Mouse (Mus musculus) liver, embryonic 15.5 days (tissue): Measurements from ENCODE around the gene Nsg2. TPM values are rescaled to one million over a fixed set of nuclear protein-coding genes. Genes with fewer than 3 reads are reported as not detected.
"Not testable (repeated sequence)": the region's sequence is repeated elsewhere in the genome, so short reads cannot be mapped to it uniquely, and the experiment has no call there.

Source experiments
- ATAC-seq: fragments of 200-750 bp; cut with Nextera tagmentation; 2 replicates; pipeline ENCODE4 v1.8.0; 2017; ENCODE audit warnings: moderate number of reproducible peaks, mild to moderate bottlenecking, moderate library complexity; ENCODE audit not compliant: insufficient read depth
- H3K27ac ChIP-seq: fragments of 300-500 bp; sonication (generic); replicated peaks from 2 replicates; pipeline ENCODE4 v1.5.1; 2015; ENCODE audit warnings: mild to moderate bottlenecking, inconsistent platforms
- H3K27me3 ChIP-seq: fragments of 300-500 bp; sonication (generic); 2 replicates; pipeline ENCODE4 v1.6.1; 2015; ENCODE audit warnings: mild to moderate bottlenecking, inconsistent platforms
- H3K36me3 ChIP-seq: fragments of 300-500 bp; sonication (generic); replicated peaks from 2 replicates; pipeline ENCODE4 v1.6.1; 2015; ENCODE audit warnings: moderate library complexity, mild to moderate bottlenecking, inconsistent platforms
- H3K4me1 ChIP-seq: fragments of 300-500 bp; sonication (generic); replicated peaks from 2 replicates; pipeline ENCODE4 v1.6.1; 2015; ENCODE audit warnings: inconsistent platforms
- H3K4me2 ChIP-seq: fragments of 300-500 bp; sonication (generic); 2 replicates; pipeline ENCODE4 v1.6.1; 2015; ENCODE audit warnings: moderate library complexity, mild to moderate bottlenecking, inconsistent platforms
- H3K4me3 ChIP-seq: fragments of 300-500 bp; sonication (generic); replicated peaks from 2 replicates; pipeline ENCODE4 v1.5.1; 2015; ENCODE audit warnings: mild to moderate bottlenecking, inconsistent platforms
- H3K9ac ChIP-seq: fragments of 300-500 bp; sonication (generic); 2 replicates; pipeline ENCODE4 v1.6.1; 2015; ENCODE audit warnings: moderate library complexity, mild to moderate bottlenecking, inconsistent platforms
- H3K9me3 ChIP-seq: fragments of 300-500 bp; sonication (generic); replicated peaks from 2 replicates; pipeline ENCODE4 v1.6.1; 2016; ENCODE audit warnings: inconsistent platforms
- WGBS: fragments of 180-500 bp; shearing (Covaris S2); methylation state at CpG from one replicate; pipeline ENCODE4 v1.1.7; 2015; ENCODE audit warnings: mixed read lengths; ENCODE audit not compliant: insufficient replicate concordance; 5-methylcytosine and 5-hydroxymethylcytosine counted together
- polyA plus RNA-seq: library from polyadenylated mRNA; unstranded; fragments of >200 nt; fragmentation: Nextera tagmentation; extraction: Ambion mirVana; gene quantifications from 2 replicates; pipeline ENCODE4 v1.2.1, GENCODE M21; 2015

The Nsg2 gene
- polyA plus RNA-seq = 0.17 and 0.25 TPM in 2 replicates

GRCm38 (mm10) chr11:32000281-32000680, at the start of gene Nsg2:
Gene Nsg2 (plus strand): TSS chr11:32000463.
- H3K27ac ChIP-seq = no peak within 1 kb of the TSS
- no peaks in the 10 kb centered on the region for H3K9me3 ChIP-seq
- under 1% methylated on average over 16 of the region's 16 CpGs for WGBS
- peaks cover 30% of the 10 kb centered on the region for H3K27me3 ChIP-seq
- no peaks in the 10 kb centered on the region for H3K36me3 ChIP-seq
- H3K9ac ChIP-seq = no peak within 1 kb of the TSS
- ATAC-seq = no peak
- no peak within 1 kb of the TSS; the same call in 1 of the 2 replicates for H3K4me2 ChIP-seq
- H3K4me3 ChIP-seq = no peak within 1 kb of the TSS
- no peaks in the 10 kb centered on the region for H3K4me1 ChIP-seq

- no peak overlapping the region for H3K27ac ChIP-seq
- H3K4me1 ChIP-seq = no peaks in the 10 kb centered on the region
Observed at GRCm38 (mm10) chr11:31960071-31960470, 40.2 kb upstream of the Nsg2 start.

GRCm38 (mm10) chr11:31963993-31964392, 36.3 kb upstream of the Nsg2 start:
- H3K36me3 ChIP-seq = no peaks in the 10 kb centered on the region
- no peak overlapping the region for H3K4me2 ChIP-seq
- ATAC-seq = no peak
- H3K9ac ChIP-seq = no peak overlapping the region
- H3K27ac ChIP-seq = no peak overlapping the region
- no peaks in the 10 kb centered on the region for H3K4me1 ChIP-seq
- H3K9me3 ChIP-seq = no peaks in the 10 kb centered on the region
- no peak overlapping the region for H3K4me3 ChIP-seq
- WGBS = 54% methylated on average over 1 of the region's 1 CpGs
- no peaks in the 10 kb centered on the region for H3K27me3 ChIP-seq

More at GRCm38 (mm10) chr11:31960071-31960470, 40.2 kb upstream of the Nsg2 start:
- Histone ChIP-seq H3K36me3 (no peaks in the 10 kb centered on the region), H3K4me2 (no peak overlapping the region), H3K9ac (no peak overlapping the region), H3K4me3 (no peak overlapping the region), H3K9me3 (no peaks in the 10 kb centered on the region), H3K27me3 (no peaks in the 10 kb centered on the region)
- ATAC-seq = no peak

GRCm38 (mm10) chr11:31965256-31966134, 34.8 kb upstream of the Nsg2 start, which contains the start of gene 4930524B15Rik:
Gene 4930524B15Rik (plus strand): TSS chr11:31965592.
- H3K36me3 ChIP-seq = no peaks in the 10 kb centered on the region
- no peak for ATAC-seq
- H3K4me3 ChIP-seq = no peak within 1 kb of the TSS; the same call in 1 of the 2 replicates
- no peaks in the 10 kb centered on the region for H3K27me3 ChIP-seq
- no peak within 1 kb of the TSS for H3K27ac ChIP-seq
- no peaks in the 10 kb centered on the region for H3K9me3 ChIP-seq
- 59% methylated on average over 49 of the region's 49 CpGs for WGBS
- no peaks in the 10 kb centered on the region for H3K4me1 ChIP-seq
- no peak within 1 kb of the TSS for H3K9ac ChIP-seq
- H3K4me2 ChIP-seq = peak within 1 kb of the TSS; percentile 49

- ATAC-seq = no peak
- H3K27me3 ChIP-seq = no peaks in the 10 kb centered on the region
- no peak overlapping the region for H3K4me2 ChIP-seq
- H3K9ac ChIP-seq = no peak overlapping the region
- no peaks in the 10 kb centered on the region for H3K4me1 ChIP-seq
- no peak overlapping the region for H3K4me3 ChIP-seq
- no peak overlapping the region for H3K27ac ChIP-seq
- H3K9me3 ChIP-seq = no peaks in the 10 kb centered on the region
- no peaks in the 10 kb centered on the region for H3K36me3 ChIP-seq
- 26% methylated on average over 4 of the region's 4 CpGs for WGBS
Observed at GRCm38 (mm10) chr11:31974132-31974531, 26.1 kb upstream of the Nsg2 start.

- Histone ChIP-seq H3K4me3 (no peak overlapping the region), H3K9me3 (no peaks in the 10 kb centered on the region), H3K4me1 (no peaks in the 10 kb centered on the region), H3K4me2 (no peak overlapping the region), H3K36me3 (no peaks in the 10 kb centered on the region), H3K27ac (no peak overlapping the region), H3K9ac (no peak overlapping the region), H3K27me3 (no peaks in the 10 kb centered on the region)
- WGBS = 54% methylated on average over 8 of the region's 8 CpGs
- no peak for ATAC-seq
Observed at GRCm38 (mm10) chr11:31974826-31975225, 25.4 kb upstream of the Nsg2 start.

GRCm38 (mm10) chr11:31975678-31976077, 24.6 kb upstream of the Nsg2 start:
- no peaks in the 10 kb centered on the region for H3K36me3 ChIP-seq
- no peak overlapping the region for H3K4me3 ChIP-seq
- H3K27me3 ChIP-seq = no peaks in the 10 kb centered on the region
- no peak overlapping the region for H3K27ac ChIP-seq
- no peak for ATAC-seq
- H3K4me2 ChIP-seq = no peak overlapping the region
- 65% methylated on average over 5 of the region's 5 CpGs for WGBS
- no peak overlapping the region for H3K9ac ChIP-seq
- H3K4me1 ChIP-seq = no peaks in the 10 kb centered on the region
- H3K9me3 ChIP-seq = no peaks in the 10 kb centered on the region

- no peaks in the 10 kb centered on the region for H3K9me3 ChIP-seq
- no peaks in the 10 kb centered on the region for H3K4me1 ChIP-seq
- H3K9ac ChIP-seq = no peak overlapping the region
- H3K27ac ChIP-seq = no peak overlapping the region
- 48% methylated on average over 5 of the region's 5 CpGs for WGBS
- no peaks in the 10 kb centered on the region for H3K27me3 ChIP-seq
- H3K4me2 ChIP-seq = no peak overlapping the region
- no peak overlapping the region for H3K4me3 ChIP-seq
- no peaks in the 10 kb centered on the region for H3K36me3 ChIP-seq
- ATAC-seq = no peak
Observed at GRCm38 (mm10) chr11:31976137-31976536, 24.1 kb upstream of the Nsg2 start.

- whole genome bisulfite sequencing = 73% methylated on average over 5 of the region's 5 CpGs
- not testable (repeated sequence) for H3K9ac ChIP-seq, H3K4me1 ChIP-seq, H3K4me2 ChIP-seq, H3K27ac ChIP-seq, H3K36me3 ChIP-seq, H3K4me3 ChIP-seq, H3K9me3 ChIP-seq, H3K27me3 ChIP-seq, ATAC-seq
Observed at GRCm38 (mm10) chr11:31980089-31980488, 20.2 kb upstream of the Nsg2 start.

GRCm38 (mm10) chr11:31981830-31982229, 18.4 kb upstream of the Nsg2 start:
- Histone ChIP-seq H3K27ac (no peak overlapping the region), H3K9me3 (no peaks in the 10 kb centered on the region), H3K4me2 (no peak overlapping the region), H3K4me1 (no peaks in the 10 kb centered on the region), H3K27me3 (no peaks in the 10 kb centered on the region), H3K9ac (no peak overlapping the region), H3K4me3 (no peak overlapping the region), H3K36me3 (no peaks in the 10 kb centered on the region)
- no peak for ATAC-seq
- WGBS = 67% methylated on average over 7 of the region's 7 CpGs

- 66% methylated on average over 13 of the region's 13 CpGs for WGBS
- not testable (repeated sequence) for H3K4me1 ChIP-seq, H3K4me2 ChIP-seq, H3K9ac ChIP-seq, H3K27ac ChIP-seq, H3K9me3 ChIP-seq, ATAC-seq, H3K27me3 ChIP-seq, H3K36me3 ChIP-seq, H3K4me3 ChIP-seq
Observed at GRCm38 (mm10) chr11:31982247-31982943, 17.9 kb upstream of the Nsg2 start.
